Mouse (Mus musculus) kidney, postnatal 0 days (tissue): ENCODE measurements around the gene Coq5. TPM values are rescaled to one million over a fixed set of nuclear protein-coding genes. Genes with fewer than 3 reads are reported as not detected.
A peak's percentile ranks its signal among the peaks of the same experiment; 100 is the strongest.
"Not testable (repeated sequence)": the region's sequence is repeated elsewhere in the genome, so short reads cannot be mapped to it uniquely, and the experiment has no call there.

Source experiments
- ATAC-seq: fragments of 200-750 bp; cut with Nextera tagmentation; replicated peaks from 2 replicates; pipeline ENCODE4 v1.8.0; 2017; ENCODE audit warnings: low read depth, moderate number of reproducible peaks, moderate TSS enrichment, moderate library complexity; ENCODE audit not compliant: low FRiP score
- DNase-seq: peaks from one replicate; pipeline ENCODE4 v3.0.0-alpha.2; 2016; ENCODE audit warnings: low spot score
- H3K27ac ChIP-seq: fragments of 300-500 bp; sonication (generic); 2 replicates; pipeline ENCODE4 v1.5.1; 2014; ENCODE audit warnings: mild to moderate bottlenecking
- H3K27me3 ChIP-seq: fragments of 300-500 bp; sonication (generic); 2 replicates; pipeline ENCODE4 v1.6.1; 2014; ENCODE audit warnings: low read length, mixed read lengths; ENCODE audit not compliant: insufficient read depth
- H3K36me3 ChIP-seq: fragments of 300-500 bp; sonication (generic); 2 replicates; pipeline ENCODE4 v1.6.1; 2014; ENCODE audit warnings: low read length, mixed read lengths; ENCODE audit not compliant: insufficient read depth
- H3K4me1 ChIP-seq: fragments of 300-500 bp; sonication (generic); replicated peaks from 2 replicates; pipeline ENCODE4 v1.6.1; 2014; ENCODE audit warnings: antibody characterized with exemption, low read length, mixed read lengths; ENCODE audit not compliant: insufficient read depth
- H3K4me2 ChIP-seq: fragments of 300-500 bp; sonication (generic); 2 replicates; pipeline ENCODE4 v1.6.1; 2014; ENCODE audit warnings: mild to moderate bottlenecking, low read length, moderate library complexity, mixed read lengths
- H3K4me3 ChIP-seq: fragments of 300-500 bp; sonication (generic); replicated peaks from 2 replicates; pipeline ENCODE4 v1.5.1; 2014; ENCODE audit warnings: low read depth, low read length
- H3K9ac ChIP-seq: fragments of 300-500 bp; sonication (generic); 2 replicates; pipeline ENCODE4 v1.6.1; 2014; ENCODE audit warnings: low read depth, low read length
- H3K9me3 ChIP-seq: fragments of 300-500 bp; sonication (generic); replicated peaks from 2 replicates; pipeline ENCODE4 v1.6.1; 2016; ENCODE audit warnings: low read length, inconsistent platforms, mixed read lengths
- CTCF ChIP-seq: IDR thresholded peaks from 2 replicates; pipeline ENCODE4 v1.5.1; 2016; ENCODE audit warnings: antibody characterized with exemption, low read depth, mild to moderate bottlenecking, moderate library complexity
- WGBS: fragments of 180-500 bp; shearing (Covaris S2); extraction: QIAGEN DNeasy Blood & Tissue Kit; methylation state at CpG from one replicate; pipeline ENCODE4 v1.1.7; 2014; 5-methylcytosine and 5-hydroxymethylcytosine counted together
- polyA plus RNA-seq: library from polyadenylated mRNA; unstranded; fragments of >200 nt; fragmentation: Nextera tagmentation; extraction: Ambion mirVana; gene quantifications from 2 replicates; pipeline ENCODE4 v1.2.1, GENCODE M21; 2015

Gene Coq5
- polyA plus RNA-seq, 1 experiment from 2014 or later = 44.7 TPM

- under 1% methylated on average over 59 of the region's 66 CpGs for WGBS
- H3K27me3 ChIP-seq = no peaks in the 10 kb centered on the region
- H3K36me3 ChIP-seq = peaks cover 21% of the 10 kb centered on the region
- peak within 1 kb of the TSS; percentile 70 for H3K4me2 ChIP-seq
- ATAC-seq (peak; percentile 98), DNase-seq (peak; percentile 98)
- peak within 1 kb of the TSS; percentile 79 for H3K4me3 ChIP-seq
- no peaks in the 10 kb centered on the region for H3K9me3 ChIP-seq
- peak within 1 kb of the TSS; percentile 84 for H3K9ac ChIP-seq
- peak within 1 kb of the TSS; percentile 95 for H3K27ac ChIP-seq
- H3K4me1 ChIP-seq = peaks cover 13% of the 10 kb centered on the region; the same call in 1 of the 2 replicates
- peak; percentile 36 for TF ChIP-seq CTCF
Measured at GRCm38 (mm10) chr5:115300792-115301614, 21.5 kb downstream of the Coq5 start, which contains the start of gene Dynll1. TSS of gene Dynll1 (minus strand) at chr5:115300999.

DNA sequence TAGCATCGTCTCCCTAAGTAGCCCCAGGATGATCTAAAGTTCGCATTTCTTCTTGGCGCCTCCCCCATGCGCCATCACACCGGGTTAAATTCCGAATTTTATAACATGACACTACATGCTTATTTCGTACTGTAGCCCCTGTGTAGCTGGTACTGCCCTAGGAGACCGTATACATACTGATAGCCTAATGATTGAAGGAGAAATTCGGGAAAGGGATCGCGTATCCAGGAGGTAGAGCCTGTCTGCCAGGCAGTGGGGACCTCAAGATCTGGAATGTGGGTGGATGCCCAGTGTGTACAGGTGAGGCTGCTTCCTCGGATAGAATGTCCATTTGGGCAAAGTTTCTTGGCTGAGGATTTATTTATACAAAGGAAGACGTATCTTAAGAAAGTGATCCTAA, 22.1 kb downstream of the Coq5 start:
- 16% methylated on average over 13 of the region's 13 CpGs for WGBS
- DNase-seq = no peak
- Histone ChIP-seq H3K27ac (peak overlapping the region; percentile 54), H3K9me3 (no peaks in the 10 kb centered on the region), H3K4me3 (peak overlapping the region; percentile 79), H3K36me3 (peaks cover 15% of the 10 kb centered on the region), H3K4me2 (peak overlapping the region; percentile 62), H3K4me1 (peaks cover 13% of the 10 kb centered on the region; the same call in 1 of the 2 replicates), H3K9ac (peak overlapping the region; percentile 49), H3K27me3 (no peaks in the 10 kb centered on the region)
- ATAC-seq = no peak
- no peak for TF ChIP-seq CTCF

DNA sequence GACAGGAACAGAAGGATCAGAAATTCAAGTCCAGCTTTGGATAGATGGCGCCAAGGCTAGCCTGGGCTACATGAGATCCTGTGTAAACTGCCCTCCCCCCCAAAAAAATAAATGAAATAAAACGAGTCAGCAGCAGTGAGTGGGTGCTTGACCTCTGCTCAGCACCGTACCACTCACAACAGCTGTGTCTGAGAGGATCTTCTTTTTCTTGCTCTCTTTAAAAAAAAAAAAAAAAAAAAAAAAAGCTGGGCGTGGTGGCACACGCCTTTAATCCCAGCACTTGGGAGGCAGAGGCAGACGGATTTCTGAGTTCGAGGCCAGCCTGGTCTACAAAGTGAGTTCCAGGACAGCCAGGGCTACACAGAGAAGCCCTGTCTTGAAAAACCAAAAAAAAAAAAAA, 22.7 kb downstream of the Coq5 start:
- H3K9me3 ChIP-seq, ATAC-seq, H3K27ac ChIP-seq, H3K4me2 ChIP-seq, H3K9ac ChIP-seq, DNase-seq, H3K27me3 ChIP-seq, H3K4me3 ChIP-seq, H3K36me3 ChIP-seq: not testable (repeated sequence)
- 74% methylated on average over 3 of the region's 7 CpGs for whole genome bisulfite sequencing
- H3K4me1 ChIP-seq = peaks cover 13% of the 10 kb centered on the region; the same call in 1 of the 2 replicates

- ATAC-seq = no peak
- no peaks in the 10 kb centered on the region for H3K36me3 ChIP-seq
- H3K9me3 ChIP-seq = no peaks in the 10 kb centered on the region
- no peak for DNase-seq
- peaks cover 4% of the 10 kb centered on the region; the same call in 1 of the 2 replicates for H3K4me1 ChIP-seq
- TF ChIP-seq CTCF = no peak
- no peak overlapping the region for H3K27ac ChIP-seq
- no peak overlapping the region for H3K4me2 ChIP-seq
- no peak overlapping the region for H3K4me3 ChIP-seq
- no peak overlapping the region for H3K9ac ChIP-seq
- WGBS = 88% methylated on average over 4 of the region's 4 CpGs
- no peaks in the 10 kb centered on the region for H3K27me3 ChIP-seq
Measured at GRCm38 (mm10) chr5:115312354-115312753, 32.9 kb downstream of the Coq5 start.

DNA sequence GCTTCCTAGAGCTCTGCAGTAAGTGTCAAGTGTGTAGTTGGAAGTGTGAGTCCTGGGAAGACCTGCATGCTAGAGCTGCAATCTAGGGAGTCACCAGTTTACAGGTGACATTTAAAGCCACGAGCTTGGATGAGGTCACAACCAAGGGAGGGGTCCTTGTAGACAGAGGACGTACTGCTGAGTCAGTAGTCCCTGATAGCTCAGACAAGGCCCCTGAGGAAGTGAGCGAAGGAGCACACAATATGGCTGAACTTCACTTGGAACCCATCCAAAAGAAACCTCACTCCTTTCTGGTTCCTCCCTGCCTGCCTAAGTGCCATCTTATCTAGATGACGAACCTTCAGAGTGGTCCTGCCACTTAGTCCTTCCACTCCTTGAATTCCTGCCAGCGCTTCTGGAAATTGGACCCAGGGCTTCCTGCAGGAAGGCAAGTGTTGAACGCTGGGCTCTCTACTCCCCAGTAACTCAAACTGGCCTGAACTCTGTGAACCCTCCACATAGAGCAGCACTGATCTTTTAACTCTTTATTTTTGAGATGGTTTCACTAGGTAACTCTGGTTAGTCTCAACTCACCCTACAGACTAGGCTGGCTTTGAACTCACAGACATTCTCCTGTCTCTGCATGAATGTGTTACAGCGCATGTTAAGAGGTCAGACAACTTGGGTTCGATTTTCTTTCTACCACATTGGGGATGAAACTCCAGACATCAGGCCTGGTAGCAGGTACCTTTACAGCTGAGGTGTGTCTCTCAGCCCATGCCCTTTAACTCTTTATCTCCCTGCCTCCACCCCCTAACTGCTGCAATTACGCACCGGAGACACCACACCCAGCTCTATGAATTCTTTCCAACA, 33.6 kb downstream of the Coq5 start:
- Histone ChIP-seq H3K4me2 (no peak overlapping the region), H3K9me3 (no peaks in the 10 kb centered on the region), H3K4me1 (peaks cover 11% of the 10 kb centered on the region; the same call in 1 of the 2 replicates), H3K27ac (no peak overlapping the region), H3K4me3 (no peak overlapping the region), H3K27me3 (no peaks in the 10 kb centered on the region), H3K36me3 (no peaks in the 10 kb centered on the region), H3K9ac (no peak overlapping the region)
- WGBS = 49% methylated on average over 10 of the region's 10 CpGs
- no peak for TF ChIP-seq CTCF
- DNase-seq (no peak), ATAC-seq (no peak)

DNA sequence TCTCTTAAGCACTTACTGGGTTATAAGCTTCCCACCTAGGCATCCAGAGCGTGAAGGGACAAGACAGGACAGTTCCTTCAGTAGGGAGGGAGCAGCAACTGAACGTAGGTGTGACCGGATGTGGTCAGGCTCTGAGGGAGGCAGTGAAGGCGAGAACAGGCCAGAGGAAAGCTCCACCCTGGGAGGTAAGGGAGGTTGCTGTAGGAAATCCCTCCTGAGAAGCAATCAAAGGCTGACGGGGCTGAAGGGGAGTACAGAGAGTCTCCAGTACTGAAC, 34.1 kb downstream of the Coq5 start:
- Histone ChIP-seq H3K9ac (no peak overlapping the region), H3K4me3 (no peak overlapping the region), H3K4me1 (peaks cover 14% of the 10 kb centered on the region; the same call in 1 of the 2 replicates), H3K4me2 (no peak overlapping the region), H3K27me3 (no peaks in the 10 kb centered on the region), H3K27ac (no peak overlapping the region), H3K36me3 (no peaks in the 10 kb centered on the region), H3K9me3 (no peaks in the 10 kb centered on the region)
- TF ChIP-seq CTCF = no peak
- DNase-seq = no peak
- 47% methylated on average over 5 of the region's 5 CpGs for WGBS
- no peak for ATAC-seq
